Mouse (Mus musculus) kidney, adult 11 months (tissue): ENCODE results near the gene Elmod2.
A peak's percentile ranks its signal among the peaks of the same experiment; 100 is the strongest.
"Not testable (repeated sequence)": the region's sequence is repeated elsewhere in the genome, so short reads cannot be mapped to it uniquely, and the experiment has no call there.

Experiments used
- DNase-seq: peaks from one replicate; pipeline ENCODE4 v3.0.0; 2022

Elmod2 gene

GRCm38 (mm10) chr8:83331899-83332697 lies at the start of gene Elmod2:
Elmod2 (minus strand) TSS chr8:83332486.
- DNase-seq = peak; percentile 97

GRCm38 (mm10) chr8:83381016-83381415 lies 48.7 kb upstream of the Elmod2 start:
- DNase-seq = no peak

GRCm38 (mm10) chr8:83380141-83380540 lies 47.9 kb upstream of the Elmod2 start:
- no peak for DNase-seq

GRCm38 (mm10) chr8:83377231-83377630 lies 44.9 kb upstream of the Elmod2 start:
- DNase-seq = no peak

- no peak for DNase-seq
Observed at GRCm38 (mm10) chr8:83363156-83363769, 31.0 kb upstream of the Elmod2 start.

GRCm38 (mm10) chr8:83351315-83351714 lies 19.0 kb upstream of the Elmod2 start:
- DNase-seq = no peak

- no peak for DNase-seq
Observed at GRCm38 (mm10) chr8:83348263-83348662, 16.0 kb upstream of the Elmod2 start, which contains the start of gene Mgat4d. Mgat4d (plus strand) TSS chr8:83348471.

- DNase-seq = no peak
Observed at GRCm38 (mm10) chr8:83342693-83343092, 10.4 kb upstream of the Elmod2 start.

- no peak for DNase-seq
Observed at GRCm38 (mm10) chr8:83342076-83342475, 9.8 kb upstream of the Elmod2 start.

GRCm38 (mm10) chr8:83332864-83333263 lies 578 bp upstream of the Elmod2 start:
- DNase-seq = no peak

- peak; percentile 10 for DNase-seq
Observed at GRCm38 (mm10) chr8:83331567-83331898, 753 bp downstream of the Elmod2 start.

- no peak for DNase-seq
Observed at GRCm38 (mm10) chr8:83327889-83328288, 4.4 kb downstream of the Elmod2 start.

- DNase-seq = no peak
Observed at GRCm38 (mm10) chr8:83323056-83323455, 9.2 kb downstream of the Elmod2 start.

GRCm38 (mm10) chr8:83322374-83322773 lies 9.9 kb downstream of the Elmod2 start:
- no peak for DNase-seq

GRCm38 (mm10) chr8:83320543-83320942 lies 11.7 kb downstream of the Elmod2 start:
- DNase-seq = no peak

- no peak for DNase-seq
Observed at GRCm38 (mm10) chr8:83315691-83316090, 16.6 kb downstream of the Elmod2 start.

- not testable (repeated sequence) for DNase-seq
Observed at GRCm38 (mm10) chr8:83315084-83315483, 17.2 kb downstream of the Elmod2 start.

GRCm38 (mm10) chr8:83309836-83310235 lies 22.4 kb downstream of the Elmod2 start:
- DNase-seq = no peak

GRCm38 (mm10) chr8:83304946-83305345 lies 27.3 kb downstream of the Elmod2 start:
- no peak for DNase-seq

GRCm38 (mm10) chr8:83300135-83300534 lies 32.2 kb downstream of the Elmod2 start:
- DNase-seq = no peak

GRCm38 (mm10) chr8:83297375-83297774 lies 34.9 kb downstream of the Elmod2 start:
- no peak for DNase-seq

GRCm38 (mm10) chr8:83290176-83290575 lies 42.1 kb downstream of the Elmod2 start, which contains the start of gene Ucp1:
Ucp1 (plus strand) TSS chr8:83290352.
- no peak for DNase-seq

GRCm38 (mm10) chr8:83285391-83285790 lies 46.9 kb downstream of the Elmod2 start:
- DNase-seq = no peak

GRCm38 (mm10) chr8:83278431-83278830 lies 53.9 kb downstream of the Elmod2 start:
- no peak for DNase-seq
